Mouse (Mus musculus) heart, embryonic 14.5 days (tissue): Measurements from ENCODE around the gene Scgb2b7. TPM values are rescaled to one million over a fixed set of nuclear protein-coding genes. Genes with fewer than 3 reads are reported as not detected.
"Not testable (repeated sequence)": the region's sequence is repeated elsewhere in the genome, so short reads cannot be mapped to it uniquely, and the experiment has no call there.

Experiments
- ATAC-seq: fragments of 200-750 bp; cut with Nextera tagmentation; 2 replicates; pipeline ENCODE4 v1.8.0; 2017; ENCODE audit warnings: low read depth, moderate TSS enrichment; ENCODE audit not compliant: insufficient number of reproducible peaks, insufficient read depth, low FRiP score
- H3K27ac ChIP-seq, 2 experiments: fragments of 200-500 bp in 1 of 2; fragments of 300-500 bp in 1 of 2; sonication (generic) in 1 of 2; replicated peaks in 1 of 2; 2 replicates each; pipeline ENCODE4 v1.5.1; 2012 to 2014; ENCODE audit warnings: low read depth in 2 of 2, low read length in 2 of 2, control low read depth in 1 of 2, mild to moderate bottlenecking in 1 of 2, mixed read lengths in 1 of 2; ENCODE audit not compliant: control insufficient read depth in 1 of 2, insufficient read depth in 1 of 2
- H3K27me3 ChIP-seq: fragments of 300-500 bp; sonication (generic); 2 replicates; pipeline ENCODE4 v1.6.1; 2014; ENCODE audit warnings: mild to moderate bottlenecking, low read length, control low read depth; ENCODE audit not compliant: control insufficient read depth, insufficient read depth
- H3K36me3 ChIP-seq: fragments of 300-500 bp; sonication (generic); 2 replicates; pipeline ENCODE4 v1.6.1; 2014; ENCODE audit warnings: mild to moderate bottlenecking, control low read depth, low read length, mixed read lengths; ENCODE audit not compliant: control insufficient read depth, insufficient read depth
- H3K4me1 ChIP-seq, 2 experiments: fragments of 200-500 bp in 1 of 2; fragments of 300-500 bp in 1 of 2; sonication (generic) in 1 of 2; 2 replicates each; pipeline ENCODE4 v1.6.1; 2012 to 2014; ENCODE audit warnings: low read length in 2 of 2, control low read depth in 1 of 2, mixed read lengths in 1 of 2; ENCODE audit not compliant: control insufficient read depth in 2 of 2, insufficient read depth in 2 of 2
- H3K4me2 ChIP-seq: fragments of 300-500 bp; sonication (generic); 2 replicates; pipeline ENCODE4 v1.6.1; 2014; ENCODE audit warnings: mild to moderate bottlenecking, low read length
- H3K4me3 ChIP-seq, 2 experiments: fragments of 200-500 bp in 1 of 2; fragments of 300-500 bp in 1 of 2; sonication (generic) in 1 of 2; 2 replicates each; pipeline ENCODE4 v1.5.1; 2012 to 2014; ENCODE audit warnings: low read length in 2 of 2, mild to moderate bottlenecking in 2 of 2, control low read depth in 1 of 2, low read depth in 1 of 2, moderate library complexity in 1 of 2; ENCODE audit not compliant: control insufficient read depth in 1 of 2, insufficient read depth in 1 of 2
- H3K9ac ChIP-seq: fragments of 300-500 bp; sonication (generic); 2 replicates; pipeline ENCODE4 v1.6.1; 2014; ENCODE audit warnings: mild to moderate bottlenecking, low read length
- H3K9me3 ChIP-seq: fragments of 300-500 bp; sonication (generic); 2 replicates; pipeline ENCODE4 v1.6.1; 2016; ENCODE audit warnings: low read length, control low read depth; ENCODE audit not compliant: control insufficient read depth
- WGBS: fragments of 180-500 bp; shearing (Covaris S2); extraction: QIAGEN DNeasy Blood & Tissue Kit; methylation state at CpG from one replicate; pipeline ENCODE4 v1.1.7; 2014; 5-methylcytosine and 5-hydroxymethylcytosine counted together
- polyA plus RNA-seq: library from polyadenylated mRNA; unstranded; fragments of >200 nt; fragmentation: Nextera tagmentation; extraction: Ambion mirVana; gene quantifications from 2 replicates; pipeline ENCODE4 v1.2.1, GENCODE M21; 2014

The Scgb2b7 gene
- not detected in 2 replicates for polyA plus RNA-seq

DNA sequence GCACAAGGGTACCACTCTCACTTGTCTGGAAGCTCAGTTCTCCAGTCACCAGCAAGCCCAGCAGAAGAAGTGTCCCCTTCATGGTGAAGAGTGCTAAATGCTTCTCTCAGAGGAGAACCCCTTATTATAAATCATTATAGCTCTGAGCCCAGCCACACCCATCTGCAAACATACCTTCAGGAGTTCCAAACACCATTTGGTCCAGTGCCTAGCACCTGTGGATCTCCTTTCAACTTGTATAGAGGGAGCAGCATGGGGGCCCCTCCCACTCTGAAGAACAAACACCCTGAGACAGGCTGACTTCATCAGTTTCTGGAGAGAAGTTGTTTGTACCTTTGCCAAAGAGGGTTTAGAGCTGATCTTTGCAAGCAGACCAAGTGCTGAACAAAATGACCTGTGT is at the start of gene Scgb2b7:
Gene Scgb2b7, minus strand, starts transcription at position 101 of the 400 bp plus-strand sequence.
- not testable (repeated sequence) for H3K4me3 ChIP-seq, H3K27ac ChIP-seq, H3K4me1 ChIP-seq, H3K36me3 ChIP-seq, H3K9me3 ChIP-seq, H3K27me3 ChIP-seq, H3K4me2 ChIP-seq, H3K9ac ChIP-seq, ATAC-seq

DNA sequence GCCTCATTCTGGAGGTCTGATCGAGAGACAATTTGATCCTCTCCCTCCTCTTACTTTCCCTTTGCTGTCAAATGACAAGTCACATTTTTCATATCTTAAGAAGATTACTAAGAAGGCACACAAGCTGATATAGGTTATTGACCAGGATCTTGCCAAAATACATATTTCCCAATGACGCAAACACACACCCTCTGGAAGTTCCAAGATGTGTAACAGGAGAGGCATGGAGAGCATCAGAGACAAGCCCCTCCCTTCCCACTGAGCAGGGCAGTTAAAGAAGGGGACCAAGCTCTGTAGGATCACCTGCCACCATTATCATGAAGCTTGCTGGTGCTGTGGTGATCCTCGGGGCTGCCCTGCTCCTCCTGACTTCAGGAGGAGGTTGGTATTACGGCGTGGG is 6.8 kb upstream of the Scgb2b7 start, which contains the start of gene Scgb1b7:
Gene Scgb1b7, plus strand, starts transcription at position 301 of the 400 bp plus-strand sequence.
- H3K36me3 ChIP-seq, H3K4me1 ChIP-seq, H3K9ac ChIP-seq, H3K27me3 ChIP-seq, ATAC-seq, H3K27ac ChIP-seq, H3K9me3 ChIP-seq, H3K4me2 ChIP-seq, H3K4me3 ChIP-seq: not testable (repeated sequence)
- WGBS = 42% methylated on average over 4 of the region's 5 CpGs

Other genes with a start within 250 kb of the Scgb2b7 start
- not detected in 2 replicates for gene Scgb1b7, start 6.9 kb upstream of the Scgb2b7 start, polyA plus RNA-seq